Mouse (Mus musculus): Measurements from ENCODE around the gene Zar1l. TPM values are rescaled to one million over a fixed set of nuclear protein-coding genes. Genes with fewer than 3 reads are reported as not detected.

Gene Zar1l
- polyA plus RNA-seq, 1 experiment from 2014 or later: not detected

Other genes starting within 250 kb of the Zar1l start
- gene Brca2, start 4.5 kb upstream of the Zar1l start, polyA plus RNA-seq (2014; fragmentation: Nextera tagmentation; extraction: Ambion mirVana): 20.9 and 21.6 TPM in 2 replicates
- 3.0 and 3.2 TPM in 2 replicates for gene N4bp2l1, start 79.0 kb upstream of the Zar1l start, polyA plus RNA-seq (2014; fragmentation: Nextera tagmentation; extraction: Ambion mirVana)
- 45.2 and 49.9 TPM in 2 replicates for gene N4bp2l2, start 148.0 kb upstream of the Zar1l start, polyA plus RNA-seq (2014; fragmentation: Nextera tagmentation; extraction: Ambion mirVana)
- 27.2 and 28.5 TPM in 2 replicates for gene Pds5b, start 155.6 kb upstream of the Zar1l start, polyA plus RNA-seq (2014; fragmentation: Nextera tagmentation; extraction: Ambion mirVana)

All from heart, embryonic 11.5 days (tissue).